Comparison of ENCODE assay signal across 26 mouse cellular contexts in genomic region chr4:72001221-72001875, GRCm38 (mm10).
A peak's percentile ranks its signal among the peaks of the same experiment; 100 is the strongest.
DNase-seq lines count a peak whose midpoint lies in the region; ATAC-seq and TF ChIP-seq lines count a peak whose summit lies in the region.
"Had no signal": no experiment of that assay in that cellular context is flagged by ENCODE, and none has a peak within 500 bp of the region (broad histone marks: within the 10 kb centered on the region; RNA-seq: fewer than 3 reads in every experiment).

No protein-coding gene starts in this region.

- H3K9me3 ChIP-seq in hindbrain, postnatal 0 days (ENCODE audit: low read length) = no peaks in the 10 kb centered on the region
- peaks cover 6% of the 10 kb centered on the region; the same call in 1 of the 2 replicates for H3K9me3 ChIP-seq in hindbrain, embryonic 10.5 days
- no peaks in the 10 kb centered on the region for H3K9me3 ChIP-seq in midbrain, embryonic 14.5 days (ENCODE audit: control insufficient read depth, low read length)
- no peaks in the 10 kb centered on the region for H3K9me3 ChIP-seq in midbrain, embryonic 15.5 days
- no peaks in the 10 kb centered on the region for H3K9me3 ChIP-seq in embryonic facial prominence, embryonic 14.5 days (ENCODE audit: control insufficient read depth, low read length)
- H3K9me3 ChIP-seq: hindbrain, embryonic 12.5 days had no signal

- no peak for TF ChIP-seq CTCF in hindbrain, postnatal 0 days (IDR thresholded peaks at IDR 0.05; ENCODE audit: low read depth)

- no peaks in the 10 kb centered on the region for H3K36me3 ChIP-seq in hindbrain, postnatal 0 days (ENCODE audit: insufficient read depth, low read length)
- no peaks in the 10 kb centered on the region for H3K36me3 ChIP-seq in hindbrain, embryonic 10.5 days
- H3K36me3 ChIP-seq in midbrain, embryonic 14.5 days (ENCODE audit: control insufficient read depth, insufficient read depth, low read length) = no peaks in the 10 kb centered on the region
- no peaks in the 10 kb centered on the region for H3K36me3 ChIP-seq in midbrain, embryonic 15.5 days (replicated peaks)
- no peaks in the 10 kb centered on the region for H3K36me3 ChIP-seq in embryonic facial prominence, embryonic 14.5 days (ENCODE audit: control insufficient read depth, insufficient read depth, low read length)
- H3K36me3 ChIP-seq: G1E; heart, embryonic 12.5 days; hindbrain, embryonic 12.5 days had no signal

- H3K4me2 ChIP-seq in hindbrain, postnatal 0 days (ENCODE audit: low read depth, low read length) = no peak overlapping the region
- no peak overlapping the region for H3K4me2 ChIP-seq in midbrain, embryonic 14.5 days (ENCODE audit: low read length)
- H3K4me2 ChIP-seq in midbrain, embryonic 15.5 days = no peak overlapping the region
- no peak overlapping the region for H3K4me2 ChIP-seq in embryonic facial prominence, embryonic 14.5 days (ENCODE audit: low read depth, low read length)
- H3K4me2 ChIP-seq: forebrain, embryonic 13.5 days; heart, embryonic 12.5 days; hindbrain, embryonic 12.5 days; liver, embryonic 11.5 days had no signal

- no peak overlapping the region for H3K9ac ChIP-seq in hindbrain, postnatal 0 days (replicated peaks; ENCODE audit: low read length)
- no peak overlapping the region for H3K9ac ChIP-seq in midbrain, embryonic 14.5 days (replicated peaks; ENCODE audit: low read length)
- H3K9ac ChIP-seq in midbrain, embryonic 15.5 days = no peak overlapping the region
- H3K9ac ChIP-seq in embryonic facial prominence, embryonic 14.5 days (ENCODE audit: low read depth, low read length) = no peak overlapping the region
- H3K9ac ChIP-seq: forebrain, embryonic 13.5 days; heart, embryonic 12.5 days; hindbrain, embryonic 12.5 days had no signal

- H3K4me1 ChIP-seq in hindbrain, postnatal 0 days (ENCODE audit: insufficient read depth, low read length) = no peaks in the 10 kb centered on the region
- H3K4me1 ChIP-seq in hindbrain, embryonic 10.5 days (replicated peaks) = no peaks in the 10 kb centered on the region
- no peaks in the 10 kb centered on the region for H3K4me1 ChIP-seq in midbrain, embryonic 14.5 days (ENCODE audit: control insufficient read depth, insufficient read depth, low read length)
- H3K4me1 ChIP-seq in midbrain, embryonic 15.5 days = no peaks in the 10 kb centered on the region
- no peaks in the 10 kb centered on the region for H3K4me1 ChIP-seq in embryonic facial prominence, embryonic 14.5 days (ENCODE audit: control insufficient read depth, insufficient read depth, low read length)
- H3K4me1 ChIP-seq: forebrain, embryonic 13.5 days; heart, embryonic 12.5 days; hindbrain, embryonic 12.5 days had no signal

- H3K27ac ChIP-seq in hindbrain, postnatal 0 days = no peak overlapping the region
- no peak overlapping the region for H3K27ac ChIP-seq in hindbrain, embryonic 10.5 days
- no peak overlapping the region for H3K27ac ChIP-seq in midbrain, embryonic 14.5 days (replicated peaks; ENCODE audit: low read depth, low read length)
- H3K27ac ChIP-seq in midbrain, embryonic 15.5 days = no peak overlapping the region
- H3K27ac ChIP-seq in embryonic facial prominence, embryonic 14.5 days (replicated peaks; ENCODE audit: low read depth, low read length) = no peak overlapping the region
- H3K27ac ChIP-seq: forebrain, embryonic 13.5 days; hindbrain, embryonic 12.5 days; stomach, postnatal 0 days had no signal

- DNase-seq in hindbrain, postnatal 0 days (ENCODE audit: low spot score) = peak; percentile 12
- DNase-seq in hindbrain, embryonic 10.5 days (ENCODE audit: low spot score) = no peak
- peak; percentile 5 for DNase-seq in midbrain, embryonic 14.5 days
- DNase-seq in embryonic facial prominence, embryonic 14.5 days (ENCODE audit: low spot score) = peak; percentile 79
- no peak for DNase-seq in urinary bladder, postnatal 10 days (ENCODE audit: low spot score)
- no peak for DNase-seq in gastrocnemius, postnatal 4 days (ENCODE audit: low spot score in 2 of 2)
- DNase-seq: adrenal gland, postnatal 10 days; cerebellum, adult 8-10 months; gastrocnemius, postnatal 10 days; heart, adult 11 months; kidney, adult 11 months; kidney, postnatal 10 days; left cerebral cortex, postnatal 4 days; lung, adult 2 months; lung, postnatal 36 days; thymus, adult 2 months had no signal

- 75% methylated on average over 2 of the region's 2 CpGs for WGBS in hindbrain, postnatal 0 days
- 76% methylated on average over 2 of the region's 2 CpGs for whole genome bisulfite sequencing in hindbrain, embryonic 10.5 days
- WGBS in midbrain, embryonic 14.5 days = 78% methylated on average over 2 of the region's 2 CpGs
- 76% methylated on average over 2 of the region's 2 CpGs for WGBS in midbrain, embryonic 15.5 days
- WGBS in embryonic facial prominence, embryonic 14.5 days = 54% methylated on average over 2 of the region's 2 CpGs

- H3K27me3 ChIP-seq in hindbrain, postnatal 0 days (ENCODE audit: insufficient read depth, low read length) = no peaks in the 10 kb centered on the region
- H3K27me3 ChIP-seq in hindbrain, embryonic 10.5 days (ENCODE audit: insufficient read depth, poor library complexity, severe bottlenecking) = no peaks in the 10 kb centered on the region
- H3K27me3 ChIP-seq in midbrain, embryonic 14.5 days (ENCODE audit: control insufficient read depth, insufficient read depth, low read length) = no peaks in the 10 kb centered on the region
- no peaks in the 10 kb centered on the region for H3K27me3 ChIP-seq in midbrain, embryonic 15.5 days (replicated peaks)
- no peaks in the 10 kb centered on the region for H3K27me3 ChIP-seq in embryonic facial prominence, embryonic 14.5 days (replicated peaks; ENCODE audit: control insufficient read depth, insufficient read depth, low read length)
- H3K27me3 ChIP-seq: CH12.LX; forebrain, embryonic 13.5 days; heart, embryonic 12.5 days; hindbrain, embryonic 12.5 days had no signal

- no peak for ATAC-seq in hindbrain, postnatal 0 days
- ATAC-seq in midbrain, embryonic 14.5 days (ENCODE audit: low FRiP score, low TSS enrichment) = no peak
- no peak for ATAC-seq in midbrain, embryonic 15.5 days (replicated peaks)
- peak; percentile 60; the same call in 1 of the 2 replicates for ATAC-seq in embryonic facial prominence, embryonic 14.5 days (ENCODE audit: low read depth)
- ATAC-seq: activated CD4-positive, CD25-positive, alpha-beta regulatory T cell, adult 4 months; forebrain, embryonic 13.5 days had no signal

- no peak overlapping the region for H3K4me3 ChIP-seq in hindbrain, postnatal 0 days (ENCODE audit: low read length)
- H3K4me3 ChIP-seq in hindbrain, embryonic 10.5 days = no peak overlapping the region
- no peak overlapping the region for H3K4me3 ChIP-seq in midbrain, embryonic 14.5 days (replicated peaks; ENCODE audit: low read depth, low read length)
- no peak overlapping the region for H3K4me3 ChIP-seq in midbrain, embryonic 15.5 days
- no peak overlapping the region for H3K4me3 ChIP-seq in embryonic facial prominence, embryonic 14.5 days (ENCODE audit: low read depth, low read length)
- H3K4me3 ChIP-seq: erythroblast, embryonic 14.5 days; forebrain, embryonic 13.5 days; heart, embryonic 12.5 days; hindbrain, embryonic 12.5 days had no signal

Comparison
In these comparisons a context has a peak if more than half of its experiments do, and no peak if none do; other contexts are left out.
1. DNase-seq: peak in hindbrain, postnatal 0 days (single experiment), midbrain, embryonic 14.5 days (single experiment) and embryonic facial prominence, embryonic 14.5 days (single experiment); none in hindbrain, embryonic 10.5 days (single experiment), urinary bladder, postnatal 10 days (single experiment) and gastrocnemius, postnatal 4 days (0 of 2).